Mouse (Mus musculus): Measurements from ENCODE around the gene Nedd4. TPM values are rescaled to one million over a fixed set of nuclear protein-coding genes. Genes with fewer than 3 reads are reported as not detected.

Gene Nedd4
- polyA plus RNA-seq, 1 experiment from 2014 or later: 98.2 TPM

DNA sequence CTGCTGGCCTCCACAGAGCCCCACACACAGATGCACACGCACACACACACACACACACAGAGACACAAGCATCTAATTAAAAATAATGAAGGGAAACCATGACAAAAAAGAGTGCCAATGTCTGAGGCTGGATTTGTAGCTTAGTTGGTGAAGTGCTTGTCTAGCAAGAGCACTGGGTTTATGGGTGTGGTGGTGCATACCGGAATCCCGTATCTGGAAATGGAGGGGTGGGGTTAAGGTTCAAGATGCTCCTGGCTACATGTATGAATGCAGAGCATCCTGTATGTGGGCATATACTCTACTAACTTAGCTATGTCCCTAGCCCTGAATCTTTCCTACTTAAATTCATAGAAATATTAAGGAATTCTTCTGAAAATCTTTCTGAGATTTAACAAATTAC is 5.0 kb downstream of the Nedd4 start:
- no peak overlapping the region for H3K9ac ChIP-seq (ENCODE audit: low read depth, low read length)
- peaks cover 25% of the 10 kb centered on the region for H3K36me3 ChIP-seq (ENCODE audit: control insufficient read depth, insufficient read depth)
- ATAC-seq (ENCODE audit: low read depth): no peak
- H3K4me1 ChIP-seq (ENCODE audit: control insufficient read depth, low read depth, low read length): peaks cover 29% of the 10 kb centered on the region
- H3K27me3 ChIP-seq (ENCODE audit: control insufficient read depth, insufficient read depth, low read depth, low read length): no peaks in the 10 kb centered on the region
- H3K27ac ChIP-seq (ENCODE audit: low read length): no peak overlapping the region
- H3K9me3 ChIP-seq (replicated peaks; ENCODE audit: control insufficient read depth, low read length): no peaks in the 10 kb centered on the region
- 59% methylated on average over 3 of the region's 3 CpGs for WGBS (ENCODE audit: insufficient replicate concordance)
- no peak overlapping the region for H3K4me3 ChIP-seq (ENCODE audit: low read depth, low read length)
- H3K4me2 ChIP-seq (ENCODE audit: low read depth, low read length): no peak overlapping the region

DNA sequence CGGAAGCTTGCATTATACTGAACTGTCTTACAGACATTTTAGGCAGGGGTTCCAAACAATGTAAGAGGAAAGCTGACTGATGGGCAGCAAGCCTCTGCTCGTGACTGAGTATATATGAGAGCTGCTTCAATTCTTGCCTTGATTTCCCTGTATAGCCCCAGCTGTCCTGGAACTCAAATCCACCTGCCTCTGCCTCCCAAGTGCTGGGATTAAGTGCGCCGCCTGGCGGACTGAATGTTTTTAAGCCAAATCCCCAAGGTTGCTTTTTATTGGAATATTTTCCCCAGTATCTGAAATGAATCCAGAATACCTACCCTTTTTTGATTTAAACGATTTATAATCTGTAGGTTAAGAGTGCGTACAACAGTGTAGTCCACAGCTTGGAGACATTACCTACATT is 7.2 kb downstream of the Nedd4 start:
- Histone ChIP-seq H3K4me2 (ENCODE audit: low read depth, low read length) (no peak overlapping the region), H3K9ac (ENCODE audit: low read depth, low read length) (no peak overlapping the region), H3K27me3 (ENCODE audit: control insufficient read depth, insufficient read depth, low read depth, low read length) (no peaks in the 10 kb centered on the region), H3K9me3 (replicated peaks; ENCODE audit: control insufficient read depth, low read length) (no peaks in the 10 kb centered on the region), H3K4me3 (ENCODE audit: low read depth, low read length) (no peak overlapping the region), H3K27ac (ENCODE audit: low read length) (no peak overlapping the region), H3K36me3 (ENCODE audit: control insufficient read depth, insufficient read depth) (peaks cover 31% of the 10 kb centered on the region), H3K4me1 (ENCODE audit: control insufficient read depth, low read depth, low read length) (peaks cover 19% of the 10 kb centered on the region)
- WGBS (ENCODE audit: insufficient replicate concordance): 82% methylated on average over 7 of the region's 7 CpGs
- ATAC-seq (ENCODE audit: low read depth): no peak

DNA sequence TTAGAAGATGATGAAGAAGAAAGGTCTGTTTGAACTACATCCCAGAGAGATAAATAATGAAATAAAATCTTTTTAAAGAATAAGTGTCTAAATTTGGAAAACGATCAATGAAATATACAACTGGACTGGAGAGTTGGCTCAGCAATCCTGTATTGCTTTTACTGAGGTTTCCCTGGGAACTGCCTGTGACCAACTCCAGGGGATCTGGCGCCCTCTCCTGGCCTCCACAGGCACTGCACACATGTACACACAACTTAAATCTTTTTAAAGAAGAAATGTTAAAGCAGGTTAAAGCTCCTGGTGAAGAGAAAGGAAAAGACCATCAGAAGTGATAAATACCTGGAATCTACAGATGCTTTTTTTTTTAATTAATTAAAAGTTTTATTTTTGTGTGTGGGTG is 10.2 kb downstream of the Nedd4 start:
- WGBS (ENCODE audit: insufficient replicate concordance): 16% methylated on average over 2 of the region's 2 CpGs
- no peak for ATAC-seq (ENCODE audit: low read depth)

GRCm38 (mm10) chr9:72674957-72675744 is 13.0 kb downstream of the Nedd4 start:
- H3K4me1 ChIP-seq (ENCODE audit: control insufficient read depth, low read depth, low read length): no peaks in the 10 kb centered on the region; the same call in 1 of the 2 replicates
- WGBS (ENCODE audit: insufficient replicate concordance): 81% methylated on average over 6 of the region's 6 CpGs
- no peak overlapping the region for H3K27ac ChIP-seq (ENCODE audit: low read length)
- no peak overlapping the region for H3K4me2 ChIP-seq (ENCODE audit: low read depth, low read length)
- no peak overlapping the region for H3K4me3 ChIP-seq (ENCODE audit: low read depth, low read length)
- no peaks in the 10 kb centered on the region for H3K9me3 ChIP-seq (replicated peaks; ENCODE audit: control insufficient read depth, low read length)
- no peaks in the 10 kb centered on the region for H3K27me3 ChIP-seq (ENCODE audit: control insufficient read depth, insufficient read depth, low read depth, low read length)
- no peak for ATAC-seq (ENCODE audit: low read depth)
- no peak overlapping the region for H3K9ac ChIP-seq (ENCODE audit: low read depth, low read length)
- H3K36me3 ChIP-seq (ENCODE audit: control insufficient read depth, insufficient read depth): peaks cover 44% of the 10 kb centered on the region

More for the DNA sequence above, 10.2 kb downstream of the Nedd4 start:
- no peak overlapping the region for H3K27ac ChIP-seq (ENCODE audit: low read length)
- no peak overlapping the region for H3K4me3 ChIP-seq (ENCODE audit: low read depth, low read length)
- H3K27me3 ChIP-seq (ENCODE audit: control insufficient read depth, insufficient read depth, low read depth, low read length): no peaks in the 10 kb centered on the region
- no peak overlapping the region for H3K9ac ChIP-seq (ENCODE audit: low read depth, low read length)
- H3K36me3 ChIP-seq (ENCODE audit: control insufficient read depth, insufficient read depth): peaks cover 43% of the 10 kb centered on the region
- H3K4me2 ChIP-seq (ENCODE audit: low read depth, low read length): no peak overlapping the region
- H3K9me3 ChIP-seq (replicated peaks; ENCODE audit: control insufficient read depth, low read length): no peaks in the 10 kb centered on the region
- H3K4me1 ChIP-seq (ENCODE audit: control insufficient read depth, low read depth, low read length): no peaks in the 10 kb centered on the region; the same call in none of the 2 replicates

- H3K4me1 ChIP-seq (ENCODE audit: control insufficient read depth, low read depth, low read length): no peaks in the 10 kb centered on the region
- no peak for ATAC-seq (ENCODE audit: low read depth)
- H3K27ac ChIP-seq (ENCODE audit: low read length): no peak overlapping the region
- H3K36me3 ChIP-seq (ENCODE audit: control insufficient read depth, insufficient read depth): peaks cover 41% of the 10 kb centered on the region
- H3K9me3 ChIP-seq (replicated peaks; ENCODE audit: control insufficient read depth, low read length): no peaks in the 10 kb centered on the region
- no peak overlapping the region for H3K4me3 ChIP-seq (ENCODE audit: low read depth, low read length)
- 69% methylated on average over 3 of the region's 3 CpGs for WGBS (ENCODE audit: insufficient replicate concordance)
- no peak overlapping the region for H3K4me2 ChIP-seq (ENCODE audit: low read depth, low read length)
- no peaks in the 10 kb centered on the region for H3K27me3 ChIP-seq (ENCODE audit: control insufficient read depth, insufficient read depth, low read depth, low read length)
- H3K9ac ChIP-seq (ENCODE audit: low read depth, low read length): no peak overlapping the region
Measured at GRCm38 (mm10) chr9:72675745-72676200, 13.6 kb downstream of the Nedd4 start.

- no peak for ATAC-seq (ENCODE audit: low read depth)
- Histone ChIP-seq H3K27me3 (ENCODE audit: control insufficient read depth, insufficient read depth, low read depth, low read length) (no peaks in the 10 kb centered on the region), H3K4me3 (ENCODE audit: low read depth, low read length) (no peak overlapping the region), H3K9me3 (replicated peaks; ENCODE audit: control insufficient read depth, low read length) (no peaks in the 10 kb centered on the region), H3K36me3 (ENCODE audit: control insufficient read depth, insufficient read depth) (peaks cover 34% of the 10 kb centered on the region), H3K4me2 (ENCODE audit: low read depth, low read length) (no peak overlapping the region), H3K4me1 (ENCODE audit: control insufficient read depth, low read depth, low read length) (no peaks in the 10 kb centered on the region; the same call in 1 of the 2 replicates), H3K9ac (ENCODE audit: low read depth, low read length) (no peak overlapping the region), H3K27ac (ENCODE audit: low read length) (no peak overlapping the region)
- WGBS (ENCODE audit: insufficient replicate concordance): 80% methylated on average over 5 of the region's 5 CpGs
Measured at GRCm38 (mm10) chr9:72677659-72678058, 15.5 kb downstream of the Nedd4 start.

- Histone ChIP-seq H3K36me3 (ENCODE audit: control insufficient read depth, insufficient read depth) (peaks cover 30% of the 10 kb centered on the region), H3K27ac (ENCODE audit: low read length) (no peak overlapping the region), H3K4me3 (ENCODE audit: low read depth, low read length) (no peak overlapping the region), H3K4me1 (ENCODE audit: control insufficient read depth, low read depth, low read length) (no peaks in the 10 kb centered on the region; the same call in 1 of the 2 replicates), H3K9me3 (replicated peaks; ENCODE audit: control insufficient read depth, low read length) (no peaks in the 10 kb centered on the region), H3K9ac (ENCODE audit: low read depth, low read length) (no peak overlapping the region), H3K4me2 (ENCODE audit: low read depth, low read length) (no peak overlapping the region), H3K27me3 (ENCODE audit: control insufficient read depth, insufficient read depth, low read depth, low read length) (no peaks in the 10 kb centered on the region)
- WGBS (ENCODE audit: insufficient replicate concordance): 73% methylated on average over 4 of the region's 4 CpGs
- ATAC-seq (ENCODE audit: low read depth): no peak
Measured at GRCm38 (mm10) chr9:72678771-72679170, 16.6 kb downstream of the Nedd4 start.

- Histone ChIP-seq H3K9ac (ENCODE audit: low read depth, low read length) (no peak overlapping the region), H3K4me3 (ENCODE audit: low read depth, low read length) (no peak overlapping the region), H3K27ac (ENCODE audit: low read length) (peak overlapping the region; percentile 47; the same call in 1 of the 2 replicates), H3K9me3 (replicated peaks; ENCODE audit: control insufficient read depth, low read length) (no peaks in the 10 kb centered on the region), H3K27me3 (ENCODE audit: control insufficient read depth, insufficient read depth, low read depth, low read length) (no peaks in the 10 kb centered on the region), H3K36me3 (ENCODE audit: control insufficient read depth, insufficient read depth) (peaks cover 18% of the 10 kb centered on the region), H3K4me2 (ENCODE audit: low read depth, low read length) (no peak overlapping the region), H3K4me1 (ENCODE audit: control insufficient read depth, low read depth, low read length) (no peaks in the 10 kb centered on the region; the same call in 1 of the 2 replicates)
- 70% methylated on average over 8 of the region's 8 CpGs for WGBS (ENCODE audit: insufficient replicate concordance)
- ATAC-seq (ENCODE audit: low read depth): peak; percentile 47; the same call in 1 of the 2 replicates
Measured at GRCm38 (mm10) chr9:72681652-72682228, 19.6 kb downstream of the Nedd4 start.

- H3K9ac ChIP-seq (ENCODE audit: low read depth, low read length): no peak overlapping the region
- H3K27me3 ChIP-seq (ENCODE audit: control insufficient read depth, insufficient read depth, low read depth, low read length): no peaks in the 10 kb centered on the region
- H3K9me3 ChIP-seq (replicated peaks; ENCODE audit: control insufficient read depth, low read length): no peaks in the 10 kb centered on the region
- no peak overlapping the region for H3K27ac ChIP-seq (ENCODE audit: low read length)
- no peak overlapping the region for H3K4me3 ChIP-seq (ENCODE audit: low read depth, low read length)
- peak; percentile 64 for ATAC-seq (ENCODE audit: low read depth)
- peaks cover 27% of the 10 kb centered on the region for H3K36me3 ChIP-seq (ENCODE audit: control insufficient read depth, insufficient read depth)
- no peaks in the 10 kb centered on the region; the same call in 1 of the 2 replicates for H3K4me1 ChIP-seq (ENCODE audit: control insufficient read depth, low read depth, low read length)
- no peak overlapping the region for H3K4me2 ChIP-seq (ENCODE audit: low read depth, low read length)
- WGBS (ENCODE audit: insufficient replicate concordance): 61% methylated on average over 1 of the region's 1 CpGs
Measured at GRCm38 (mm10) chr9:72683268-72683667, 21.1 kb downstream of the Nedd4 start.

Measured in liver, embryonic 16.5 days (tissue).